Mouse (Mus musculus): ENCODE results near the gene Zfp563. TPM values are rescaled to one million over a fixed set of nuclear protein-coding genes. Genes with fewer than 3 reads are reported as not detected.

The Zfp563 gene
- polyA plus RNA-seq, 1 experiment from 2014 or later = 15.6 TPM

Other genes starting within 250 kb of the Zfp563 start
- 6.9 and 9.4 TPM in 2 replicates for gene Zfp870, start 197.7 kb upstream of the Zfp563 start, polyA plus RNA-seq (2016; fragmentation: Nextera tagmentation; extraction: Ambion mirVana)
- not detected in 2 replicates for gene Cyp4f14, start 172.0 kb upstream of the Zfp563 start, polyA plus RNA-seq (2016; fragmentation: Nextera tagmentation; extraction: Ambion mirVana)
- 8.1 and 10.2 TPM in 2 replicates for gene Cyp4f13, start 141.9 kb upstream of the Zfp563 start, polyA plus RNA-seq (2016; fragmentation: Nextera tagmentation; extraction: Ambion mirVana)
- 7.9 and 8.9 TPM in 2 replicates for gene Zfp472, start 123.5 kb upstream of the Zfp563 start, polyA plus RNA-seq (2016; fragmentation: Nextera tagmentation; extraction: Ambion mirVana)
- 17.9 and 20.3 TPM in 2 replicates for gene Zfp952, start 96.2 kb upstream of the Zfp563 start, polyA plus RNA-seq (2016; fragmentation: Nextera tagmentation; extraction: Ambion mirVana)
- gene Zfp763, start 55.9 kb upstream of the Zfp563 start, polyA plus RNA-seq (2016; fragmentation: Nextera tagmentation; extraction: Ambion mirVana) = 22.6 and 25.4 TPM in 2 replicates
- not detected in 2 replicates for gene 4921501E09Rik, start 21.3 kb upstream of the Zfp563 start, polyA plus RNA-seq (2016; fragmentation: Nextera tagmentation; extraction: Ambion mirVana)
- 0.18 TPM in 1 of 2 replicates, not detected in the other for gene Morc2b, start 50.4 kb downstream of the Zfp563 start, polyA plus RNA-seq (2016; fragmentation: Nextera tagmentation; extraction: Ambion mirVana)
- not detected in 2 replicates for gene Olfr55, start 79.1 kb downstream of the Zfp563 start, polyA plus RNA-seq (2016; fragmentation: Nextera tagmentation; extraction: Ambion mirVana)
- gene Olfr239, start 102.0 kb downstream of the Zfp563 start, polyA plus RNA-seq (2016; fragmentation: Nextera tagmentation; extraction: Ambion mirVana) = 0.05 TPM in 1 of 2 replicates, not detected in the other
- not detected in 2 replicates for gene Olfr1564, start 132.4 kb downstream of the Zfp563 start, polyA plus RNA-seq (2016; fragmentation: Nextera tagmentation; extraction: Ambion mirVana)
- gene Zfp955a, start 165.8 kb downstream of the Zfp563 start, polyA plus RNA-seq (2016; fragmentation: Nextera tagmentation; extraction: Ambion mirVana) = 20.4 and 21.8 TPM in 2 replicates
- gene Olfr63, start 175.4 kb downstream of the Zfp563 start, polyA plus RNA-seq (2016; fragmentation: Nextera tagmentation; extraction: Ambion mirVana) = 0.03 TPM in 1 of 2 replicates, not detected in the other
- gene Zfp955b, start 200.2 kb downstream of the Zfp563 start, polyA plus RNA-seq (2016; fragmentation: Nextera tagmentation; extraction: Ambion mirVana) = 14.3 and 15.6 TPM in 2 replicates

All from hindbrain, embryonic 12.5 days (tissue).